Mouse (Mus musculus) embryo, embryonic 10 days (tissue): Measurements from ENCODE around the gene Atox1.
"Not testable (repeated sequence)": the region's sequence is repeated elsewhere in the genome, so short reads cannot be mapped to it uniquely, and the experiment has no call there.

Experiments
- DNase-seq: peaks from one replicate; pipeline ENCODE4 v3.0.0-alpha.2; 2015; ENCODE audit warnings: low spot score

Atox1 gene

DNA sequence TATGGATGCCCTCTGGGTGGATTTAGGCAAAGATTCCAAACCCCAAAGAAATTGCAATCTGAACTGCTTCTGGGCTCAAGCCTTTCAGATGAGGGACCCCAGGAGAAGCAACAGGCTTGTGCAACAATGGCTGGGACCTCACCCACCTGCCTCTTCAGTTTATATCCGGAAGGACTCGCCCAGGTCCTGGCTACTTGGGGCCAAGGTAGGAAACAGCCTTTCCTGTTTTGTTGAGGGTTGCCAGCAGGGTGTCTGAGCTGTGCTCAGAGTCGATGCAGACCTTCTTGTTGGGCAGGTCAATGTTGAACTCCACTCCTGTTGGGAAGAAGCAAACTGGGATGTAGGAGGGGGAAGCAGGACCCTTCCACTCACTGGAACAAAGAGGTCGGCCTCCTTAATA, 10.7 kb downstream of the Atox1 start:
- DNase-seq: no peak

DNA sequence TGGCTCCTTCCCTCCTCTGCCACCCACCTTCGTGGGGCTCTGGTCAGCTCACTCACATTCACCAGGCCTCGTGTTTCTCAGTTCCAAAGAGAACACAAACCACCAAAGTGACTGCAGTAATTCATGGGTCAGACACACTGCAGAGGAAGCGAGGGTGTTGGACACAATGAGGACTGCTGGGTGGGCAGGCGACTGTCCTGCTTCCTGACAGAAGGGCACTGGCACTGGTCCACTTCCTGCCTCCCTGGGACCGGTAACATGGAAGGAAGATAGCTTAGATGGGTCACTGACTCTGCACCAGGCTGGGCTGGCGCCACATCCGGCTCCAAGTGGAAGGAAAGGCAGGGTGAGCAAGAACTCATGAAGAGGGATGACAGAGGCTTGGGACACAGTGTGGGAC, 11.5 kb downstream of the Atox1 start:
- DNase-seq: no peak

DNA sequence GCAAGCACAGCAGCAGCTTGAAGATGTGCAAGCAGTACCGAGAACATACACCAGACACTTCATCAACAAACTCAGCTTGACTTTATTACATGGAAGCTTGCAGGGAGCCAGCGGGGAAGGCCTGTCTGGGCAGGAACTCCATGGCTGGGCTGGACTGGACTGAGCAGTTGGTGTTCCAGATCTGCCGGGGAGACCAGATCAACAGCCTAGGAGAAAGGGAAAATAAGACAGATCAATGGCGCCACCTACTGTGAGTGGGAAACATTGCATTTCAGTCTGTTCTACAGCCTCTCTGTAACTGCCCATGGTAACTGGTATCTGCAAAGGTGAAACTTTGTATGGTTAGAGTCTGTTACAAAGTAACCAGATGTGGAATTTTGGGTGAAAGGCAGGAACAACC, 14.5 kb downstream of the Atox1 start:
- peak; percentile 91 for DNase-seq

DNA sequence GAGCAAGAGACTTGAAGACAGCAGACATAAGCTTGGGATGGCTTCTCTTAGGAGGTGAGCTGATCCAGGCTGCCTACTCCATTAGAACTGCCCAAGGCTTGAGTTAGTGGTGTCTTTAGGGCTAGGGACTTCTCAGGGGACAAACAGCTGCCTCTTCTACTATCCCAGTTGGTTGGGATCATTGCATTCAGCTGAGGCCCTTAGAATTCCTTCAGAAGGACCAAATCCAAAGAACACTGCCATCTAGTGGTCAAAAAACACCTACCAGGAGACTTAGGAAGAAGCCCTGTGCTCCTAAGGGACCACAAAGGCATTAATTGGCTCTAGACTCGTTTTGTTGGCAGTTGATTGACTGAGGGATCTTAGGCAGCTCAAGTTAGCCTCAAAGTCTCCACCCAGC, 16.3 kb downstream of the Atox1 start:
- peak; percentile 88 for DNase-seq

DNA sequence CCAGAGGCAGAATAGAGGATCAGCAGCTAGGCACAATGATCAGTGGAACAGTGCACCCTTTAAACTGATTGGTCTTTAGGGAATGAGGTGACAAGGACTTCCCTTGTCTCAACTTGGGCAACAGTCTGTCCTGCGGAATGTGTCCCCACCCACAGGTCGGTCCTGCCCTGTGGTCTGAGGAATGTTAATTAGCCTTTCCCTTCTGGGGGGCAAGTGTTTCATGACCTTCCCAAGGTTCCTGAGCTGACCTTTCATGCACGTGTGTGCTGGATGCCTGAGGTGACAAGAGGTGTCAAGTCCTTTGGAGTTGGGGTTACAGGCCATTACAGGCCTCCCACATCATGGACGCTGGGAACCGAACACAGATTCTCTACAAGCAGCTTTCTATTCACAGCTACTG, 21.3 kb downstream of the Atox1 start:
- no peak for DNase-seq

GRCm38 (mm10) chr11:55438031-55438430, 23.0 kb downstream of the Atox1 start:
- no peak for DNase-seq

DNA sequence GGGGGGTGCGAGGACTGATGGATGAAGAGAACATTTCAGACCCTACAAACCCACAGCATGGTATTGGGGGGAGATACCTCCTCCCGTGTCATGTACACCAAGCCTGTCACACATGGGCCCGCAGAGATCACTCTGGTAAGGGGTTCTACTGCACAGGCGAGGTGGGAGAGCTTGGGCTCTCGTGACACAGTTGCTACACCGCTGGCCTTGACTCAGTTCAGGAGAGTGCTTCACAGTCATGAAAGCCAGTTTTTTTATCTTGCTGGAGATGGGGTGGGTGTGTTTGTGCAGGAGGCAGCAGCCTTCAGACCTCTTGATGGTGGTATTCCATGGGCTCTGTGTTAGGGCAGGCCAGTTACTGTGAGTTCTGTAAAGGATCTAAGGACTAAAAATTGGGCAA, 24.9 kb downstream of the Atox1 start:
- DNase-seq: no peak

DNA sequence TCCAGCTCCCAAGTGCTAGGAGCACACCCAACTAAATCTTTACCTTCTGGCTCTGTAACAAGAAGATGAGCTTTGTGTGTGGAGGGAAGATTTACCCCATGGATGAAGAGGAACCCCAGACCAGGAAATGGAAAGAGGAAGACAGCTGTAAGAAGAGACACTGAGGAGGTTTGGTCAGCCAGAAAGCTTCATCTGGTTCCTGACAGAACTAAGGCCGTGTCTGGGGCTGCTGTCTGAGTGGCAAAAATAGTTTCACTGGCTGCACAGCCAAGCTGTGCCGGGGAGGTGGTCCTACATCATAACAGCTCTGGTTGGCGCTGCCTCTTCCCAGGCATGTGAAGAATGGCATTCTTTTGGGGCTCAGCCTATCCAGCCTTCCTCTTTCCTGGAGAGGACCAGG, 28.1 kb downstream of the Atox1 start:
- peak; percentile 24 for DNase-seq

DNA sequence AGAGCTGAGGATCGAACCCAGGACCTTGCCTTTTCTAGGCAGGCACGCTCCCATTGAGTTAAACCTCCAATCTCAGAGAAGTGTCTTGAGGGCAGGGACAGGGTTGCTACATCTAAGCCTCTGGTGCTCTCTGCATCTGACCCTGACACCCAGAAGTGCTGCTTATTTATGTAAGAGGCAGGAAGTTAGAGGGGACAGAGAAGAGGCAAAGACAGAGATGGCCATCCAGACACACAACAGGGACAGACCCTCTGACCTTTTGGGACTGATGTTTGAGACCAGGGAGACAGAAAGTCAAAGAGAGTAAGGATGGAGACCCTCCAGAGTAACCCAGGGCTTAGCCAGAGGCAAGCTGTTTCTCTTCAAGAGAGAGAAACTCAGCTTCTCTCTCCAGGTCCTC, 31.1 kb downstream of the Atox1 start:
- DNase-seq: no peak

GRCm38 (mm10) chr11:55428186-55429012, 32.6 kb downstream of the Atox1 start:
- peak; percentile 76 for DNase-seq

DNA sequence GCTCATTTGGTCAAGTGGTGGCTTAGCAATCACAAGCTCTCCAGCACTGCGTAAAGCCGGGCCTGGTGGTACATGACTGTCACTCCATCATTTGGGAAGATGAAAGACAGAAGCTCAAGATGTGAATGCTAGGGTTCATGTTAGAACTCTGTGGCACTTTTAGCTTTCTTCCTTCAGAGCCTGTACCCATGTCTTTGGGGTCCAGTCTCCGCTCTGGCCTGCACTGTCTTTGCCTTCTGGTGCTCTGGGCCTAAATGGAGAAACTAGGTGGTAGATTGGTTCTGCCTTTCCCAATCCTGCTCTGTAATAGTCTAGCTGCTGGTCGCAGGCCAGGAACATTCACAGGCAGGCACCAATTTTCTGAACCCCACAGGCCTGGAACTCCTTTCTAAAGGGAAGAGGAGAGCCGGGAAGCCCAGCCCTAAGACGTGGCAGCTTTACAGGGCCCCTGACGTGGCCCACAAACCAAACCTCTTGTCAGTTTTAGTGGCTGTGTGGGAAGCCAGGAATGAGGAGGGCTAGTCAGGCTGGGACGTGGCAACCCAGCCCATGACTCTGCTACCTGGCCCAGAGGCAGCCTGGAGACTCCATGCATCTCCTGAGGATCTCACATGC, 36.2 kb downstream of the Atox1 start:
- DNase-seq: no peak

GRCm38 (mm10) chr11:55423756-55424155, 37.3 kb downstream of the Atox1 start:
- DNase-seq: peak; percentile 51

GRCm38 (mm10) chr11:55422978-55423377, 38.1 kb downstream of the Atox1 start, which contains the start of gene Sparc:
Gene Sparc (minus strand): TSS chr11:55423183.
- no peak for DNase-seq

GRCm38 (mm10) chr11:55419678-55420307, 41.2 kb downstream of the Atox1 start:
- DNase-seq: peak; percentile 85

DNA sequence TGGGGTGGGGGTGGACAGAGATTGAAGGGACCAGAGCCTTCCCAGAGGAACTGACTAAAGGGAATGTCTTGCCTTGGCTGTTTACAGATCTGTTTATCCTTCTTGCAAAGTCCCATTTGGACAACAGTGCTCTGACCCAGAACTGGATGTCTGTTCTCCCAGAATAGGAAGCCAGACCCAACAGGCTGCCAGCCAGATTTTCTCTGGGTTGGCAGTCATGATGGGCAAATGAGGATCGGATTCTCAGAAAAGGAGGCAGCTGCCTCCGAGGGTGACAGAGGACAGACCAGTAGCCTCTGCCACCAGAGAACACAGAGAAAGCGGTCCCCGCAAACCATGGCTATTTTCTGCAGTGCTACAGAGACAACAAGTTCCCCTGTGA, 41.8 kb downstream of the Atox1 start:
- DNase-seq: no peak

GRCm38 (mm10) chr11:55418704-55419061, 42.4 kb downstream of the Atox1 start:
- DNase-seq: no peak

GRCm38 (mm10) chr11:55417898-55418703, 42.9 kb downstream of the Atox1 start:
- peak; percentile 81 for DNase-seq

DNA sequence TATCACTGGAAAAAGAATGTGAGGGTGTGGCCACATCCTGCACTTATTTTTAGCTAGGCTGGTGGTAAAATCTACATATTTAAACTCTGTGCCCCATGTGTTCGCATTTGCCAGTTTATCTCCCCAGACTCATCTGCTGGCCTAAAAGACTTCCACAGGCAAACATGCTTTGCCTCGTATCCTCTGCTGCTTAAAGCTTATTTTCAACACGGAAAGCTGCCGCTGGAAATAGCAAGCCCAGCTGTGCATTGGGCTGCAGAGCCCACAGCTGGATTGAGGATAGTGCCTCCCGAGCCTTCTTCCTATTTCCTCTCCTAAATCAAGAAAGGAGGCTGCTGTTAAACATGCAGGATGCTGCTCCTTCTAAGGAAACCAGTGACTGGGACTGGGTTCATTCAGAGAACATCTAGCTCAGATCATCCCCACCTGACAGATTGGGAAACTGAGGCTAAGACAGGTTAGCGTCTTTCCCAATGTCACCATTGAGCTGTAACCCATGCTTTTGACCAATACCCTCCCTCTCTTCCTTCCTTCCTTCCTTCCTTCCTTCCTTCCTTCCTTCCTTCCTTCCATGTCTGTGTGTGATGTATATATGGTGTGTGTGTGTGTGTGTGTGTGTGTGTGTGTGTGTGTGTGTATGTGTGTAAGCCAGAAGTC, 44.3 kb downstream of the Atox1 start:
- no peak for DNase-seq

DNA sequence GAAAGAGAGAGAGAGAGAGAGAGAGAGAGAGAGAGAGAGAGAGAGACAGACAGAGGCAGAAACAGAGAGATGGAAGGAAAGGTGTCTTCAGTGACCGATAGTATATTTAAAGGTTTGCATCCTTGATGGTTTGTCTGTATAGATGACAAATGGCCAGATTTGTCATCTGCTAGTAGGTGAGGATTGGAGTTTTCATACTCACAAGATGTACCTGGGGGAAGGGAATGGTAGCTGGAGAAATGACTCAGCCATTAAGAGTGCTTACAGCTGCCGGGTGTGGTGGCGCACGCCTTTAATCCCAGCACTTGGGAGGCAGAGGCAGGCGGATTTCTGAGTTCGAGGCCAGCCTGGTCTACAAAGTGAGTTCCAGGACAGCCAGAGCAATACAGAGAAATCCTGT, 45.3 kb downstream of the Atox1 start:
- not testable (repeated sequence) for DNase-seq

- no peak for DNase-seq
Measured at GRCm38 (mm10) chr11:55415036-55415704, 45.9 kb downstream of the Atox1 start.

DNA sequence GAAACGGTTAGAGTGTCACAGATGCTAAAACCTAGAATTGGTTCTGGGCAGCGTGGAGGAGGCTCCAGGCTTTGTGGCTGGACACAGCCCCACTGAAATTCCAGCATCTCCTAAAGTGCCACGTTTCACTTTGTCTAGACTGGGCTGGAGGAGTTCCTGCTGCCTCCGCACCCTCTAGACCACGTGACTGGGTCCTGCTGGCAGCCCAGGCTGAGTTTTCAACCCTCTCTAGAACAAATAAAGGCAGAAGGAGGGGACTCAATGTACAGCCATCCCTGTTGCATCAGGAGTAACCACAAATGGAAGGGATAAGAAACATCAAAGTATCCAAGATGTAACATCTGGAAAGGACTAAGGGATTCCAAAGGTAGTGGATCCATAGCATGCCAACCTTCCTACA, 46.7 kb downstream of the Atox1 start:
- no peak for DNase-seq
